Mouse (Mus musculus) megakaryocyte progenitor cell, adult 5-6 weeks (primary cell): Measurements from ENCODE around the gene Ankrd22. TPM values are rescaled to one million over a fixed set of nuclear protein-coding genes. Genes with fewer than 3 reads are reported as not detected.
"Not testable (repeated sequence)": the region's sequence is repeated elsewhere in the genome, so short reads cannot be mapped to it uniquely, and the experiment has no call there.

Experiments used
- ATAC-seq: replicated peaks from 2 replicates; pipeline ENCODE4 v1.8.0; 2016; ENCODE audit warnings: mild to moderate bottlenecking, moderate TSS enrichment, inconsistent platforms; ENCODE audit not compliant: poor library complexity
- total RNA-seq, 2 experiments: library from RNA; stranded (forward) in 1 of 2; stranded (reverse) in 1 of 2; fragments of 157-497, 149-512 nt in 1 of 2; fragments of 200-1000 nt in 1 of 2; gene quantifications; 2 replicates each; pipeline versions ENCODE4 v1.2.3 to v1.2.4; 2015 to 2017

Ankrd22 gene
- total RNA-seq (2015): 0.99 and 2.2 TPM in 2 replicates
- 0.71 and 1.9 TPM in 2 replicates for total RNA-seq (2017)

DNA sequence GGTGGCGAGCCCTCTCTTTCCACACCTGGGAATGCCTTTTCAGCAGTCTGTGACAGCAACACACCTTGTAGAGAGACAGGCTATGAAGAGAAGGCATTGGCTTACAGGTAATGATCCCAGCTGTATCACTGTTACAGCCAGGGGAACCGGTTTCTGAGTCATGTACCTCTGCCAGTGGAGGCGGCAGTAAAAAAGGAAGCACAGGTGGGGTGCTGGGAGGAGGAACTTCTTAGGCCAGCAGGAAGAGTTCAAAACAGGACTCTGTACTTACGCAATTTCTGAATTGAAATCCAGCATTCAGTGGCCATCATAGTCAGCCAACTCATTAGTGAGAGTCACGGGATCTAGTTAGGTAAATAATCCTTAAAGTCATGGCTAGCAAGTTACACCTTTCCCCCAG, at the start of gene Ankrd22:
Gene Ankrd22 (minus strand): TSS at position 163 of the 400 bp plus-strand sequence.
- peak; percentile 65 for ATAC-seq

DNA sequence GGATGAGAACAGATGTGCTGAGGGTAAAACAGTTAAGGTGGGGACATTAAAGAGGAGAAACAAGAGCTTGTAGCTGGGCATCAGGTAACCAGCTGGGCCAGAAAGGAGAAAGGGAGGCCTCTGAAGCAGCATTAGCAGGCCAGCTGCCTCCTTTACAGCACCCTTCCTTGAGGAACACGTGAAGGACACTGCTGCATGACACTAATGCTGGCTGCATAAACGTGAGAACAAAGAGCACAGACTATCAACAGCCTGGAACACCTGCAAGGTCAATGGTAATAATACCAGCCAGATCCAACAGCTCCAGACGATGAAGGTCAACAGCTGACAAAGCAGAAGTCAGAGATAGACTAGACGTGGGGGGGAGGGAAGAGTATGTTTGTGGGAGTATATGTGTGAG, 48.3 kb upstream of the Ankrd22 start:
- no peak for ATAC-seq

DNA sequence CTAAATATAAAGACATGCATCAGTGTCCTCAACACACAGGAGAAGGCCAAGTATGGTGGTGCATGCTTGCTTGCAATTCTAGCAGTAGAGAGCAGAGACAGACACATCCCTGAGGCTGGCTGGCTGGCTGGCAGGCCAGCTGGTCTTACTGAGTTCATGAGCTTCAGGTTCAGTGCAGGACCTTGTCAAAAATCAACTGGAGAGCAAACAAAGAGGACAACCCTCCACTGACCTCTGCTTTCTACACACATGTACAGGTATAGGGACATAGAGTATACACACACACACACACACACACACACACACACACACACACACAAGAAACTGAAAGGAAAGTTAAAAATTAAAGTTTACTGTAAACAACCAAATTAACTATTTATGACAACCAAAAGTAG, 47.4 kb upstream of the Ankrd22 start:
- no peak for ATAC-seq

DNA sequence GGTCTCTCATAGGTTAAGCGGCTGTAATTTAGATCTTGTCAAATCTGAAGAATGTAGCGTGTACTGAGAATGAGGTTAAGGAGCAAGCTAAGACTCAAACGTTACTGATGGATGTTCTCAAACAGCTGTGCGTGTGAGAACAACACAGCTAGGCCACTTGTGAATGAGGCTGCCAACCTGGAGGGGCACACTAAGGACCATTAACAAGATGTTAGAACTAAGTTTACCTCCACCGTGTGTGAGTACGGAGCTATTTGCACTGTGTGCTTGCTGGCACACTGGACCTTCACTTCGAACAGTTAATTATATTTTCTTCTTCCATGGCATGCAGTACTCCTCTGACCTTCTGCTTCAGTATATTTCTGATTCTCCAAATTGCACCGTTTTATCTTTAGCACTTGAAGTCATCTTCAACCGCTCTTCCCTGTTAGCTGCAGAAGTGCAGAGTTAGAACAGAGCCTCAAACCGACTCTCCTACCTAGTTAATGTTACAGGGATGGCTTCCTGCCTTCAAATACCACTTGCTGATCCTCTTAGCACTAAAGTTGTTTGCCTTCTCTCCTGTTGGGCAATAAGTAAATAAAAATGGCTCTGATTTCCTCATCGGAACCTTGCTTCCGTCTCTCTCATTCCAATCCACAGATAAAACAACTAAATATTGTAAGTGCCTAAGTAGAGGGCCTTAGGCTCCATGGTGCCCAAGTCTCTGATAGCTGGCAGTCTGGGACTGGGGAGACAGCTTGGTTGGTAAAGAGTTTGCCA, 46.8 kb upstream of the Ankrd22 start:
- no peak for ATAC-seq

DNA sequence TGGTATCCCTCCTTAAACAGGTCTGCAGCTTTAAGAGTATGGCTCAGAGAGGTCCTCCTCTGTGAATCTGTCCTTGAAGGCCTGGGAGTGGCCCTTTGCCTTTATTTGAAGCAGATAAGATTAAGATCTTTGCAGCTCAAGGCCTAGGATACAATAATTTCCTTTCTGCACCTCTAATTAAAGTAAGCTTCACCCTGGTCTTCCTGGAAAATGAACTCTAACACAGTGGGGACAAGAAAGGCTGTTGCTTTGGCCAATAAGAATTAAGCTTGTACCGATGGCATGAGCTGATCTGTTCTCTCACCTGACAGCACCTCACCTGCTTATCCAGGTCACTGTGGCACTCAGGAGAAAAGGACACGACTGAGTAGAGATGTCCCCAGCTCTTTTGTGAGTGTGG, 45.0 kb upstream of the Ankrd22 start:
- ATAC-seq: no peak

DNA sequence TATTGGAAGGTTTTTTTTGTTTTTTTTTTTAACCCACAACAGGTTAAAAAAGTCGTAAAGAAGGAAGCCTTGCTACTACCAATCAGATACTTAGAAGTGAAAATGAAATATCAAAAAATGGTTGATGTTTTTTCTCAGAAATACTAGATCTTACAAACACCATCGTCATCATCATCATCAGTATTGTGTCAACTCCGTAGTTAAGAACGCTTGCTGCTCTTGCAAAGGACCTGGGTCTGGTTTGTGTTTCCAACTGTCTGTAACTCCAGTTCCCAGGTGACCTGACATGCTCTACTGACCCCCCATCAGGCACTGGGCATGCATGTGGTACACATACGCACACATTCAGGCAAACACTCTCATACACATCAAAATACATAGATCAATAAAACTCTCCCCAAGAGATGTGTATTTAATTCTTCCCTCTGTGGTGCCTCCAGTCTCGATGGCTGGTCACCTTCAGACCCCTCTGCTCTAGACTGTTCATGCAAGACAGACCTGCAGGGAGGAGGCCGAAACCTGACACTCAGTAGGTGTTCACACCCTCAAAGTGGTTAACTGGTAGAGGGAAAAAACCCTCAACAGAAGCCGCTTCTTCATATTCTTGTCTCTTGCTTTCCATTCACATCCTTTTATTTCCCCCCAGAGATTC, 44.2 kb upstream of the Ankrd22 start:
- ATAC-seq: no peak

DNA sequence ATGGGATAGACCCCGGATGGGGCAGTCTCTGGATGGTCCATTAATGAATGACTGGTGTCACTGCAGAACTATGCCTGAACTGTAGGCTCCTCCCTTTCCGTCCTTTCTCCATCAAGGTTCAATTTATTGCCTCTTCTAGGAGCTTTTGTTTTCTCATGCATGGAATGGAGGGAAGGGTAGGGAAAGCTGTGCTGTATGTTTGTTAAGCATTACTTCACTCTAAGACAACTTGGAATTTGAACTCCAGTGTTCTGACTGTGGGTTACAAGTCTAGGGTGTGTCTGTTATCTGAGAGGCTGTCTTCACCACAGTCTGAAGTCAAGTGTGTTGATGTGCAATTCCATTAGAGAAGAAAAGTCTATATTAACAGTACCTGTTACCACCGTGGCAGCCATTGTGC, 43.2 kb upstream of the Ankrd22 start:
- no peak for ATAC-seq

DNA sequence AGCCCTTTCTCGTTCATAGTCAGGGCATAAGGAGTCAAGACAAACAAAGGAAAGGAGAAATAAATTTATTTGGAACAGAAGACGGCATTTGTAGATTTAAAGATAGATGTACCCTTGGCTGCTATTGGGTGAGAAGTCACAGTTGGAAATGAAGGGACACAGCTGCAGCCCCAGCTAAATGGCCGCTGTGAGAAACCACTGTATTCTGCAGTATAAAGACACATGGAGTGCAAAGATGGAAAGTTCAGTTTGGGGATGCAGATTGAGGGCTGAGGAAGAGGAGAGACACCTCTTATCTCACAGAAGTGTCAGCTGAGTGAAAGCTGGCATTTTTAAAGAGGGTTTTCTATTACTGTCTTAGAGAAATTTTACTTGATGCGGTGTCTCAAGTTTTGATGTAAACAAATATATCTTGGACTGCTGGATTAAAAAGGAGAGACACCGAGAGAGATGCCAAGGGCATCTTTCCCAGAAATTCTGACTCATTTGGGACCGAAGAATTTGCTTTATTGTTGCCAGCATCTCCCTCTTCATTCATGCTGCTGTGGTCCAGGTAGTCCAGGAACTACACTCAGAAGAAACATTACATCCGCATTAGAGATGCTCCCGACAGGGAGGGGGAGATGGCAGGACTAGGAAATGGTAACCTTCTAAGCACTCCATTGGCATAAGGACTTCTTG, 41.0 kb upstream of the Ankrd22 start:
- ATAC-seq: no peak

DNA sequence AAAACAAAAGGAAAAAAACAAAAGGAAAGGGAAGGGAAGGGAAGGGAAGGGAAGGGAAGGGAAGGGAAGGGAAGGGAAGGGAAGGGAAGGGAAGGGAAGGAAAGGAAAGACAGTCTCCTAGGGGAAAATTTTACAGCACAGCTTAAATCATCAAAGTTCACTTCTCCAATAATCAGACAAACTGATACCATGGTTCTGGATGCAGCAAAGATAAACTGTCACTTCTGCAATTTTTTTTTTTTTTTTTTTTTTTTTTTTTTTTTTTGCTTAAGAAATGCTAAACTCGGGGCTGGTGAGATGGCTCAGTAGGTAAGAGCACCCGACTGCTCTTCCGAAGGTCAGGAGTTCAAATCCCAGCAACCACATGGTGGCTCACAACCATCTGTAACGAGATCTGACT, 40.3 kb upstream of the Ankrd22 start:
- not testable (repeated sequence) for ATAC-seq

DNA sequence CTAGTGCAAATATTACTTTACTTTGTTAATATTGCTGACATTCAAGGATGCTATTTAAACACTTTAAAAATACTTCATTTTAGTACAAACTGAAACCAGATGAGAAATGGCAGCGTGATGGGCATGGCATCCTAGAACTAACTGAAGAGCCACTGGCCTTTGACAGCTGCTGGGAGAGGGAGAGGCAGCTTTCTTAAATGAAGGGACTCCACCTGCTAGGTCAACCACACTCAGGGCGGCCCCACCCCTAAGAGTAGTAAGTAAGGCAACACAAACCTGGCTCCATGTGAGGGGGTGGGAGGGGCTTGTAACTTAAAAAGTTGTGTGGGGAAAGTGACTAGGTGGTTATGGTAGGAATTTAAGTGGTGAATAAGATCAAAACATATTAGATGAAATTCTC, 36.8 kb upstream of the Ankrd22 start:
- no peak for ATAC-seq

DNA sequence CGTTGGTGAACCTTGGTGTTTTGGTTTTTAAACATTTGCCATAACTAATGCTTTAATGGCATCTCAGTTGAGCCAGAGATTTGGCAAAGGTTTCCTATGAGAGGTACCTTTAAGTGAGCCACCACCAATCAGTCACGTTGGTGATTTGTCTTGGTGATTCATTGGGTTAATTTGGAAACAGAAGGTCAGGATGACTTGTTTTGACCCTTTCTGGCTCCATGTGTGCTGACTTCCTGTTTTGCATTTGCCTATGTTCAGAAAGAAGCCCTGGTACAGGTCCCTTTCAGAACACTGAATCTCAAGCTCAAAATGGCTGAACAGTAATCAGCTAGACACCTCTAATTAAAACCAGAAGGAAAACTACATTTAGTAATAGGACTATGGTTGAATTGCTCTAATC, 33.6 kb upstream of the Ankrd22 start:
- ATAC-seq: peak; percentile 67

DNA sequence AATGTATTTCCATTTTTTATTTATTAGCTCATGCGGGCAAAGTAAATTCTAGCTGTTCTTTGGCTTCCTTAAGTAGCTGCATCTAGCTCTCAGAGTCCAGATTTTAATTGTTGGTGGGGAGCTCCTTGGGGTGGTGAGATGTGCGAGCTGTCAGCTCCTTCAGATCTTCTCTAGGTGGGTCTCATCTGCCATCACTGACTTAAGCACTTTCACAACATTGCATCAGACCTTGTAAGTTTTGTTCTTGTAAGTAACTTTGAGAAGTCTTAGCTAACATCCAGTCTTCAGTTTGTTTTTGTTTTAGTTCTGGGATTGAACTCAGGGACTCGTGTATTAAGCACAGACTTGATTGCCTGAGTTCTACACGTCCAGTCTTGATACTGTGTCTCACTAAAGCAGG, 33.0 kb upstream of the Ankrd22 start:
- 0 out of 2 replicates have a peak, but pooled peaks have one; percentile 23 for ATAC-seq

DNA sequence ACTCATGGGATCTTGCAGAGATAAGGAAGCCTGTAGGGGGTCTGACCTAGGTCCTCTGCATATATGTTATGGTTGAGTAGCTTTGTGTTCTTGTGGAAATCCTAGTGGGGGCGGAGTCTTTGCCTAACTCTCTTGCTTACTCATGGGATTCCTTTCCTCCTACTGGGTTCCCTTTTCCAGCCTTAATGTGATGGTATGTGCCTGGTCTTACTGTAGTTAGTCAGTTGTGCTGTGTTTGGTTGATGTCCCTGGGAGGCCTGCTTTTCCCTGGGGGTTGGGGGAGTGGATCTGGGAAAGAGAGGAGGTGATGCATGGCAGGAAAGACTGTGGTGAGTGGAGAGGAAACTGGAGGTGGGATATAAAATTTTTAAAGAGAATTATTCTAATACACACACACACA, 32.2 kb upstream of the Ankrd22 start:
- ATAC-seq: no peak

DNA sequence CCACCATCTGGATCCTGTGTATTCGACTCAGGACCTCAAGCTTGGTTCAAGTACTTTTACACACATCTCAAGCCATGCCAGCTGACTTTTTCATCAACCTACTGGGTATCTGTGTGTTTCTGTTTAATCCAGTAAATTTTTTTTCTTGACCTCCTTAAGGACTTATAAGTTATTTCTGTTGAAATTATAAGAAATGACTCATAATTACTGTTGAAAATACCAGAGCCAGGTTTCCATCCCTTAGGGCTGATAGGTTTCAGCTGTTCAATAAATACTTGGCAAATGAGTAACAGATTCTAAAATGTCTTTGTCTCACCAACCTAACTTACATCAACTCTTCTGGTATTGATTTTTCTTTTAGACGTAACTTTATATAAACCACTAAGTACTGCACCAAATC, 29.2 kb upstream of the Ankrd22 start:
- no peak for ATAC-seq

DNA sequence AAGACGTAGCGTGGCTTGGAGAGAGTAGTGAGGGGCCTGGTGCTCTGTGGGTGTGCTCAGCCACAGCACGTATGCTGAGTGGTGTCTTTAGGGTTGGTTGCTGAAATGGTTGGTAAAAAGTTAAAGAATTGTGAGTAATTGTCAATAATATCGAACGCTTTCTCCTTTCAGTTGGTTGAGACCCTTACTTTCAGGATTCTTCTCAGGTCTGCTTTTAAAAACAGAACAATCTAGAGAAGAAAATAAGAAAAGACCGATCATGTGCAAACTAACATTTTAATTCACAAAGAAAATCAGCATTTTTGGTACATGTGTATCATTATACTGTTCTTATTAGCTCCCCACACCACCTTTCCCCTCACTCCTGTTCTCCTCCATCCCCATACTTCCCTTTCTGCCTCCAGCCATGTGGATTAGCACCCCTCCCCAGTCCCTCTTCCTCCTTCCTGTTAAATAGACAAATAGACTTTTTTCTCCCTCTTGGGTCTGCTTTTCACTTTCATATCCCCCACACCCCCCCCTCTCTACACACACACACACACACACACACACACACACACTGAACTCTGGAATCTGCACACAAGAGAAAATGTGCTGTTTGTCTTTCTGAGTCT, 28.4 kb upstream of the Ankrd22 start:
- peak; percentile 26 for ATAC-seq

DNA sequence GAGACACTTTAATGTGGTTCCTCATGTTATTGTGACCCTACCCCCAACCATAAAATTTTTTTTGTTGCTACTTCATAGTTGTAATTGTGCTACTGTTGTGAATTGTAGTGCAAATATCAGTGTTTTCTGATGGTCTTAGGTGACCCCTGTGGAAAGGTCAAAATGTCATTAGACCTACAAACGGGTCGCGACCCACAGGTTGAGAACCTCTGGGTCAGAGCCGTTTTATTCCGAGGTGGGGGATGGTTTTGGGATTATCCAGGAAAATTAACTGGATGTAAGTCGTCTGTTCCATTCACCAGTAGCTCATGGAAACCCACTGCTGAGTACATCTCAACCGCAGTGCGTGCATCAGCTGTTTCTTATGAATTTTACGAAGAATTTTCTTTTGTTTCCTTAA, 27.8 kb upstream of the Ankrd22 start:
- no peak for ATAC-seq

DNA sequence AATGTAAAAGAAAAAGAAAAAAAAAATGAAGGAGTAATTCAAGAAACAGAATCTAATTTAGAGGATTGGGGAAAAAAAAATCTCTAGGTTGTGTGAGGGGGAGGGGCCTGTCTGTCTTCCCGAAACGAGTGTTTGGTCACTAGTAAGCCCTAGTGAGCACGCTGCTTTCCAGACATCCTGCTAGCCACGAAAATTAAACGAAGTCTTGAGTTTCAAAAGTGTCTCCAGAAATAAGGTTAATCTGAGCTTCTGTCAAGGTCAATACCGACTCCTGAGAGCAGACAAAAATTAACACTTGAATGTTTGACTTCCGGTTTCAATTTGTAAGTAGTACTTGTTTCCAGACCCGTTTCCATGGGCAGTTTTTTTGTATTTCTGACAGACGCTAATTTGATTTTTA, 27.3 kb upstream of the Ankrd22 start:
- ATAC-seq: no peak

DNA sequence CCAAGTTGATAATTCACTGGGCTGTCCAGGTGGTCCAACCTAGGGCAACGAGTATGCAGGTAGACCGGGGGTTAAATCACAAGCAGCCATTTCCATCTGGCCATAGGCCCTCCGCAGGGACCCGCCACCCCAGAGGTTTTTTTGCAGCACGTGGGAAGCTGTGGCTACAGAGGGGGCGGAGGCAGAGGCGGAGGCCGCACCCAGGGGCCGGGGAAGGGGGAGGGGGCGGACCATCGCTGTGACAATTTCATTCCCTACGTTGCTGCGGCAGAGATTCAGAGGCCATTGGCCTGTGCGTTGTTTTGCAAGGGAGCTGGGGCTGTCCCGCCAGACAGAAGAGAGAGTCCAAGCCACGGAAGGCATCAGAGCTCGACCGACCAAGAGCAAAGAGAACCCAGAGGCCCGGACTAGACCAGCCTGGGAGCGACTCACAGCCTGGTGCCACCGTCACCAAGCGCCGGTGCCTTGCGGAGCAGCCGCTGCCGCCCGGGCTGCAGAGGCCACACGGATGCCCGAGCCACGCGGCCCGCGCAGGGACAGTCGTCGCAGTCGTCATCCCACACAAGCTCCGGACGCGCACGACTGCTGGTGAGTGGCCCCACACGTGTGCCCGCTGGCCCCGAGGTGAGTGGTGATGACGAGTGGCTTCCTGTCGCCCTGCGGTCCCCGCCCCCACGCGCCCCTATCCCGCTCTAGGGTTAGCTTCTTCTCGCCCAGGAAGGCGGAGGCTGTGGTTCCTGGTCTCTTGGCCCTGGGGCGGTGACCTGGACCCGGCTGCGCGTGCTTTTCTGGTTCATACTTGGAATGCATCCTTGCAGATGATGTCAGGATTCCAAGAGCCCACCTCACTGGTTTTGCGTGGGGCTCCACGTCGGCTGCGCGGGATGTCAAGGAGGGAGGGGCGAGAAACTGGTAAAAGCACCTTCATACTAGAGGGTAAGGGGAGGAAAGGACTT, 26.4 kb upstream of the Ankrd22 start, which contains the start of gene Stambpl1:
Gene Stambpl1 (plus strand): TSS at position 222 of the 956 bp plus-strand sequence.
- peak; percentile 78 for ATAC-seq

DNA sequence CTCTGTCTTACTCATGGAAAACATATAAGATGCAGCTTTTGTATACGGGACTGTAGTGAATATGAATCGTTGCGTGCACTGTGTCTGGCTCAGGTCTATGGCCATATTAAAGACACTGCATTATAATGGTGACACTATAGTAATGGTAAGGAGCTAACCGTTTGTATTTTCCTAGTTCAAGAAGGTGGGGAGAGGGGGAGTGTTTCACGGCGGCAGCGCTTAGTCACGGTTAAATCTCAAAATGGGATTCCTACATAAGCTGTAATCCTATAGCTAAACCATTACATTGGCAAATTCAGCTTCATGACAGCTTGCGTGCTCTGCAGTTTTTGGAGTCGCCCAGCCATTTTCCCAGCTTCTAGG, 25.8 kb upstream of the Ankrd22 start:
- no peak for ATAC-seq

DNA sequence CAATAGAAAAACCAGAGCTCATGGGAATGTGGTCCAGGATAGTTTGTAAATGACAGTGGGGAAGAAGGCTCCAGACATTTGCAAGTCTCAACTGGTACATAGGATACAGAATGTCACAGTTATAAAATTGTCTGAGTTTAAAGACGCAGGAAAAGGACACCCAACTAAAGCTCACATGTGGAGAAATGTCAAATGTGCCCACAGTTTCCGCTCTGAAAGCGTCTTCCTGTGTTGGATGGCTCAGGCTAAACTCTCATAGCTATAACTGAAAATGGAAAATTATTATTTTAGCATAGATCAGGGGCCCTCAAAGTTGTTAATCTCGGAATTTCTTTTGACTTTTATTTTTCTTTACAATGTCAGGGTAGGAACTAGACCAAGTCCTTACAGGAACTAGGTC, 21.0 kb upstream of the Ankrd22 start:
- ATAC-seq: no peak
